Mouse (Mus musculus): Measurements from ENCODE around the gene Nek8. TPM values are rescaled to one million over a fixed set of nuclear protein-coding genes. Genes with fewer than 3 reads are reported as not detected.

Gene Nek8
- polyA plus RNA-seq, 2 experiments, result 7.4 to 10.6 TPM

DNA sequence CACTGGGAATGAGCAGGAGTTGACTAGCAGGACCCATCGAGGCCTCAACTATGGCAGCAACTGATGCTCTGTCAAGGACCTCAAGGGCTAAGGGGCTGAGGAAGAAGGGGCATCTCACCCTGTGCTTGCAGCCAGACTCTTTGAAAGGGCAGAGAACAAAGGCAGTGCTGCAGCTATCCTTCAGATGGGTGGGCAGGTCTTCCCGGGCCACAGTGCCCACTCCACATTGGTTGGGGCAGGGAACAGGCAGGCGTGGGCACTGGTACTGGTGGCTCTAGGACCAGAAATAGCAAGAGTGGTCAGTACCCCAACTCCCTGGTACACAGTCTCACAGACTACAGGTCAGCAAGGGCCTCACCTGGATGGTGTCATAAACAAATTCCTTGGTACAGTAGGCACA is 15.8 kb downstream of the Nek8 start:
- TF ChIP-seq CTCF (IDR thresholded peaks at IDR 0.05; ENCODE audit: low read depth) (no peak), EP300 (IDR thresholded peaks at IDR 0.05; ENCODE audit: low read depth) (no peak)
- Histone ChIP-seq H3K4me3 (ENCODE audit: insufficient read depth in 1 of 2, low read depth in 2 of 2, low read length in 2 of 2) (no peak overlapping the region), H3K9me3 (ENCODE audit: control insufficient read depth, low read length) (no peaks in the 10 kb centered on the region), H3K4me2 (ENCODE audit: low read depth) (no peak overlapping the region), H3K27ac (no peak overlapping the region), H3K27me3 (ENCODE audit: control insufficient read depth, insufficient read depth, low read length) (no peaks in the 10 kb centered on the region), H3K9ac (replicated peaks) (no peak overlapping the region), H3K4me1 (replicated peaks; ENCODE audit: control insufficient read depth in 2 of 2, insufficient read depth in 2 of 2, low read length in 1 of 2) (peaks cover 7 to 11% of the 10 kb centered on the region in 2 experiments), H3K36me3 (replicated peaks; ENCODE audit: control insufficient read depth, insufficient read depth, low read depth) (peaks cover 36% of the 10 kb centered on the region)
- ATAC-seq (ENCODE audit: insufficient read depth) (no peak), DNase-seq (ENCODE audit: low read depth in 3 of 3, low spot score in 3 of 3) (no peak)
- WGBS (ENCODE audit: insufficient replicate concordance), result 84% methylated on average over 3 of the region's 3 CpGs

DNA sequence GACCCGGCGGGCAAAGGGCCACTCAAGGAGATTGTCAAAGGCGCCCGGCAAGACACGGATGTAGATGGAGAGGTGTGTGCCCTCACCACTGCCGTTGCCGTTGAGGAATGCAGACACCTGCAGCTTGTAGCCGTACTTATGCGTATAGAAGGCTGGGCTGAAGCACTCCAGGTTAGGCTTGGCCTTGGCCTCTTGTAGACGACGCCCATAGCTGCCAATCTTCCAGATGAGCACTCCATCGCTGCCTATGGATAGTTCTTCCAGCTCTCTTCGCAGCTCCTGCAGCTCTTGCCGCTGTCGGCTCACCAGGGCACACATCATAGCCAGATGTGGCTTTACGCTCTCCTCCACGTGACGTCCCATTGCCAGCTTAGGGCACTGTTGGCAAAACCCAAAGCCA is 16.3 kb downstream of the Nek8 start:
- ATAC-seq (ENCODE audit: insufficient read depth) (no peak), DNase-seq (ENCODE audit: low read depth in 3 of 3, low spot score in 3 of 3) (no peak)
- WGBS (ENCODE audit: insufficient replicate concordance), result 86% methylated on average over 18 of the region's 18 CpGs
- Histone ChIP-seq H3K27me3 (ENCODE audit: control insufficient read depth, insufficient read depth, low read length) (no peaks in the 10 kb centered on the region), H3K4me2 (ENCODE audit: low read depth) (no peak overlapping the region), H3K4me1 (replicated peaks; ENCODE audit: control insufficient read depth in 2 of 2, insufficient read depth in 2 of 2, low read length in 1 of 2) (peaks cover 6 to 9% of the 10 kb centered on the region in 2 experiments), H3K9ac (replicated peaks) (no peak overlapping the region), H3K9me3 (ENCODE audit: control insufficient read depth, low read length) (no peaks in the 10 kb centered on the region), H3K4me3 (ENCODE audit: insufficient read depth in 1 of 2, low read depth in 2 of 2, low read length in 2 of 2) (no peak overlapping the region), H3K27ac (no peak overlapping the region), H3K36me3 (replicated peaks; ENCODE audit: control insufficient read depth, insufficient read depth, low read depth) (peaks cover 36% of the 10 kb centered on the region)
- no peak for TF ChIP-seq CTCF (IDR thresholded peaks at IDR 0.05; ENCODE audit: low read depth)

DNA sequence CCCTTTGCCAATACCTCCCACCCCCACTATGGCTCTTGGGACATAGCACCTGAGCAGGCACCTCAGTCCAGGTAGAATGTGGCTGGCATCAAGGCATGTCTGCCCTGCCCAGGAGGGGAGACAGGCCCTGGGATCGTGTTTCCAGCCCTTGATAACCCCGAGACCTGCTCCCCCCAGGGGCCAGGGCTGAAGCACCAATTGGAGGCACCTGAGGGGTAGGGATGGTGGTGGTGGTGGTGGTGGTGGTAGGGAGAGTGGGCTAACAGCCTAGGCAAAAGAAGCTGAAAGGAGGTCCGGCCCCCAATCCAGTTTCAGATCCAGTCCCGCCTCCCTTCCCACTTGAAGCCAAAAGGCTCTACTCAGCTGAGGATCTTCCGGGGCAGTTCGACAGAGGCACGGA is 16.9 kb downstream of the Nek8 start:
- peaks cover 6 to 9% of the 10 kb centered on the region in 2 experiments for H3K4me1 ChIP-seq (replicated peaks; ENCODE audit: control insufficient read depth in 2 of 2, insufficient read depth in 2 of 2, low read length in 1 of 2)
- peaks cover 36% of the 10 kb centered on the region for H3K36me3 ChIP-seq (replicated peaks; ENCODE audit: control insufficient read depth, insufficient read depth, low read depth)
- TF ChIP-seq CTCF (IDR thresholded peaks at IDR 0.05; ENCODE audit: low read depth) (no peak), EP300 (IDR thresholded peaks at IDR 0.05; ENCODE audit: low read depth) (no peak)
- no peak overlapping the region for H3K27ac ChIP-seq
- no peak overlapping the region for H3K9ac ChIP-seq (replicated peaks)
- no peaks in the 10 kb centered on the region for H3K27me3 ChIP-seq (ENCODE audit: control insufficient read depth, insufficient read depth, low read length)
- no peak overlapping the region for H3K4me3 ChIP-seq (ENCODE audit: insufficient read depth in 1 of 2, low read depth in 2 of 2, low read length in 2 of 2)
- H3K9me3 ChIP-seq (ENCODE audit: control insufficient read depth, low read length), result no peaks in the 10 kb centered on the region
- ATAC-seq (ENCODE audit: insufficient read depth), result no peak
- no peak for DNase-seq (ENCODE audit: low read depth in 3 of 3, low spot score in 3 of 3)
- H3K4me2 ChIP-seq (ENCODE audit: low read depth), result no peak overlapping the region
- 87% methylated on average over 7 of the region's 7 CpGs for WGBS (ENCODE audit: insufficient replicate concordance)

DNA sequence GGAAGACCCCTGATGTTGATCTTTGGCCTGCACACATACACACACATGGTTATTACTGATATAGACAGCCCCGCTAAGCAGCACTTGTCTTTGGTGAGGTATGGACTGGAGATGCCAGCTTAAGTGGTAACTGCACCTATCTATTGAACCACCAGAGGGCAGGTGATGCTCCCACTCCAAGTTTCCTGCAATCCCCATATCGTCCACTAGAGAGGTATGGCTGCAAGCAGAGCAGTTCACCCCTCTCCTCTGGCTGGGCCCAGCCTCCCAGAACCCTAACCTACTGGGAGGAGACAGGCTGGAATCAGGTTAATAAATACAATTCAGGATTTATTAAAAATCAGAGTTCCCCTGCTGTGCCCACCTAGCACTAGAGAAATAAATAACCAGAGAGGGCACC is 17.4 kb downstream of the Nek8 start:
- Histone ChIP-seq H3K9me3 (ENCODE audit: control insufficient read depth, low read length) (no peaks in the 10 kb centered on the region), H3K9ac (replicated peaks) (no peak overlapping the region), H3K27ac (no peak overlapping the region), H3K36me3 (replicated peaks; ENCODE audit: control insufficient read depth, insufficient read depth, low read depth) (peaks cover 36% of the 10 kb centered on the region), H3K4me2 (ENCODE audit: low read depth) (no peak overlapping the region), H3K27me3 (ENCODE audit: control insufficient read depth, insufficient read depth, low read length) (no peaks in the 10 kb centered on the region), H3K4me1 (replicated peaks; ENCODE audit: control insufficient read depth in 2 of 2, insufficient read depth in 2 of 2, low read length in 1 of 2) (peaks cover 6 to 9% of the 10 kb centered on the region in 2 experiments), H3K4me3 (ENCODE audit: insufficient read depth in 1 of 2, low read depth in 2 of 2, low read length in 2 of 2) (no peak overlapping the region)
- peak; percentile 72 for ATAC-seq (ENCODE audit: insufficient read depth)
- WGBS (ENCODE audit: insufficient replicate concordance), result 14% methylated on average over 2 of the region's 2 CpGs
- DNase-seq (ENCODE audit: low read depth in 3 of 3, low spot score in 3 of 3), result peak; percentile 81 to 83 (median 82)
- TF ChIP-seq CTCF (IDR thresholded peaks at IDR 0.05; ENCODE audit: low read depth) (peak; percentile 100), EP300 (IDR thresholded peaks at IDR 0.05; ENCODE audit: low read depth) (no peak)

DNA sequence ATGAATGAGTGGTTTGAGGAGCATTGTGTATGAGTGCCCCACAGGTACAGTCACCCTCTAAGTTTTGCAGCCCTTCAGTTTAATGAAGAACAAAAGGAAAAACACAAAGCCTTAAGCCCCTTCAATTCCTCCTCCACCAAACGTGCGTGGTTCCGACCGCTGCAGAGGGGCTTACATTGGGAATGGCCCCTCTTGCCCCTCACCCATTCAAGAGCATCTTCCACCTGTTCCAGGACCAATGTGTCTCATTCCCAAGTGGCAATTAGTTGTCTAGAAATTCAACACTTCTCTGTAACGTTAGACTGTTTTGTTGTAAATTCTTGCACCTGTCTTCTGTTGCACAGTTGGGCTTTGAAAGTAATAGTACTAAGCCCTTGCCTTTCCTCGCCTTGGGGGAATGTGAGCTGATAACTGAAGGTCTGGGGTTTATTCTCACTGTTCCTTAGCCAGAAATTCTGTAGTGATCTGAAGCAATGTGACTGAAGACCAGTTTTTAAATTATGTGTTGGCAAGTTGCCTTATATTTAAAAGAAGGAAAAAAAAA is 20.2 kb downstream of the Nek8 start:
- no peaks in the 10 kb centered on the region for H3K9me3 ChIP-seq (ENCODE audit: control insufficient read depth, low read length)
- no peak overlapping the region for H3K4me3 ChIP-seq (ENCODE audit: insufficient read depth in 1 of 2, low read depth in 2 of 2, low read length in 2 of 2)
- DNase-seq (ENCODE audit: low read depth in 3 of 3, low spot score in 3 of 3), result no peak
- H3K27me3 ChIP-seq (ENCODE audit: control insufficient read depth, insufficient read depth, low read length), result no peaks in the 10 kb centered on the region
- TF ChIP-seq CTCF (IDR thresholded peaks at IDR 0.05; ENCODE audit: low read depth) (no peak), EP300 (IDR thresholded peaks at IDR 0.05; ENCODE audit: low read depth) (no peak)
- no peaks in the 10 kb centered on the region for H3K4me1 ChIP-seq (replicated peaks; ENCODE audit: control insufficient read depth in 2 of 2, insufficient read depth in 2 of 2, low read length in 1 of 2)
- WGBS (ENCODE audit: insufficient replicate concordance), result 82% methylated on average over 6 of the region's 6 CpGs
- peaks cover 31% of the 10 kb centered on the region for H3K36me3 ChIP-seq (replicated peaks; ENCODE audit: control insufficient read depth, insufficient read depth, low read depth)
- no peak overlapping the region for H3K27ac ChIP-seq
- no peak overlapping the region for H3K4me2 ChIP-seq (ENCODE audit: low read depth)
- no peak overlapping the region for H3K9ac ChIP-seq (replicated peaks)
- no peak for ATAC-seq (ENCODE audit: insufficient read depth)

Measured in liver, embryonic 14.5 days (tissue).